Mouse (Mus musculus): ENCODE results near the gene Gm44502. TPM values are rescaled to one million over a fixed set of nuclear protein-coding genes. Genes with fewer than 3 reads are reported as not detected.

Gene Gm44502
- total RNA-seq (2021): 10 to 100 TPM; 14.5 to 16.4 TPM

- intact Hi-C loops (cut with DNase I): loop anchor here (2.0 kb wide), 2 partner anchors 45 to 53 kb away; partner anchors contain the start of gene Tymp
- peak; percentile 89 for DNase-seq (ENCODE audit: low spot score)
Observed at GRCm38 (mm10) chr15:89429352-89430221, at the start of gene Gm44502, which contains the start of the genes C730034F03Rik and Chkb. Gene Gm44502, minus strand, starts transcription at chr15:89429696. Gene C730034F03Rik, plus strand, starts transcription at chr15:89429589. Gene Chkb, minus strand, starts transcription at chr15:89429908.

- intact Hi-C loops (cut with DNase I): no loop called here
- no peak for DNase-seq (ENCODE audit: low spot score)
Observed at GRCm38 (mm10) chr15:89478622-89479021, 49.1 kb upstream of the Gm44502 start.

GRCm38 (mm10) chr15:89477806-89478205, 48.3 kb upstream of the Gm44502 start:
- DNase-seq (ENCODE audit: low spot score): no peak
- intact Hi-C loops (cut with DNase I): no loop called here

GRCm38 (mm10) chr15:89477091-89477491, 47.6 kb upstream of the Gm44502 start, which contains the start of gene Arsa:
Gene Arsa, minus strand, starts transcription at chr15:89477425.
- no peak for DNase-seq (ENCODE audit: low spot score)
- intact Hi-C loops (cut with DNase I): no loop called here

GRCm38 (mm10) chr15:89476475-89476815, 46.9 kb upstream of the Gm44502 start:
- intact Hi-C loops (cut with DNase I): loop anchor here (1.0 kb wide), 1 partner anchor 22 kb away; no protein-coding TSS in a partner anchor
- no peak for DNase-seq (ENCODE audit: low spot score)

- intact Hi-C loops (cut with DNase I): loop anchor here (1.0 to 2.0 kb wide), 2 partner anchors 22 to 45 kb away; no protein-coding TSS in a partner anchor
Observed at GRCm38 (mm10) chr15:89475611-89476474, 46.3 kb upstream of the Gm44502 start.

GRCm38 (mm10) chr15:89475293-89475600, 45.8 kb upstream of the Gm44502 start:
- intact Hi-C loops (cut with DNase I): loop anchor here (2.0 kb wide), 1 partner anchor 44 kb away; no protein-coding TSS in a partner anchor

More at GRCm38 (mm10) chr15:89475611-89476474, 46.3 kb upstream of the Gm44502 start:
- peak; percentile 94 for DNase-seq (ENCODE audit: low spot score)

GRCm38 (mm10) chr15:89474596-89475292, 45.2 kb upstream of the Gm44502 start:
- DNase-seq (ENCODE audit: low spot score): no peak
- intact Hi-C loops (cut with DNase I): loop anchor here (2.0 kb wide), 1 partner anchor 44 kb away; no protein-coding TSS in a partner anchor

More at GRCm38 (mm10) chr15:89475293-89475600, 45.8 kb upstream of the Gm44502 start:
- no peak for DNase-seq (ENCODE audit: low spot score)

- DNase-seq (ENCODE audit: low spot score): no peak
- intact Hi-C loops (cut with DNase I): loop anchor here (2.0 kb wide), 1 partner anchor 43 kb away; no protein-coding TSS in a partner anchor
Observed at GRCm38 (mm10) chr15:89473921-89474320, 44.4 kb upstream of the Gm44502 start.

- DNase-seq (ENCODE audit: low spot score): no peak
- intact Hi-C loops (cut with DNase I): no loop called here
Observed at GRCm38 (mm10) chr15:89473370-89473769, 43.9 kb upstream of the Gm44502 start.

GRCm38 (mm10) chr15:89471476-89471875, 42.0 kb upstream of the Gm44502 start:
- no peak for DNase-seq (ENCODE audit: low spot score)
- intact Hi-C loops (cut with DNase I): no loop called here

GRCm38 (mm10) chr15:89468577-89468976, 39.1 kb upstream of the Gm44502 start:
- intact Hi-C loops (cut with DNase I): loop anchor here (2.0 to 5.0 kb wide), 3 partner anchors 34 to 96 kb away; partner anchors contain the start of gene Sco2
- no peak for DNase-seq (ENCODE audit: low spot score)

GRCm38 (mm10) chr15:89465052-89465451, 35.6 kb upstream of the Gm44502 start:
- DNase-seq (ENCODE audit: low spot score): no peak
- intact Hi-C loops (cut with DNase I): loop anchor here (5.0 kb wide), 2 partner anchors 37 to 93 kb away; partner anchors contain the start of gene Sco2

- no peak for DNase-seq (ENCODE audit: low spot score)
Observed at GRCm38 (mm10) chr15:89463334-89464235, 34.1 kb upstream of the Gm44502 start.

GRCm38 (mm10) chr15:89462176-89462575, 32.7 kb upstream of the Gm44502 start:
- no peak for DNase-seq (ENCODE audit: low spot score)
- intact Hi-C loops (cut with DNase I): no loop called here

More at GRCm38 (mm10) chr15:89463334-89464235, 34.1 kb upstream of the Gm44502 start:
- intact Hi-C loops (cut with DNase I): no loop called here

GRCm38 (mm10) chr15:89461321-89461720, 31.8 kb upstream of the Gm44502 start:
- intact Hi-C loops (cut with DNase I): no loop called here
- DNase-seq (ENCODE audit: low spot score): no peak

- intact Hi-C loops (cut with DNase I): no loop called here
- no peak for DNase-seq (ENCODE audit: low spot score)
Observed at GRCm38 (mm10) chr15:89460298-89460697, 30.8 kb upstream of the Gm44502 start.

GRCm38 (mm10) chr15:89459821-89460220, 30.3 kb upstream of the Gm44502 start:
- intact Hi-C loops (cut with DNase I): no loop called here
- no peak for DNase-seq (ENCODE audit: low spot score)

Data from heart, postnatal 25 days (tissue).